Mouse (Mus musculus) testis, adult 2 months (tissue): ENCODE measurements around the gene Gm10188. TPM values are rescaled to one million over a fixed set of nuclear protein-coding genes. Genes with fewer than 3 reads are reported as not detected.

ENCODE experiments used
- H3K27ac ChIP-seq: fragments of 200-500 bp; 2 replicates; pipeline ENCODE4 v1.5.1; 2012; ENCODE audit warnings: low read depth, low read length; ENCODE audit not compliant: control insufficient read depth, insufficient read depth
- H3K27me3 ChIP-seq: fragments of 200-500 bp; 2 replicates; pipeline ENCODE4 v1.6.1; 2012; ENCODE audit warnings: mild to moderate bottlenecking, low read length, moderate library complexity; ENCODE audit not compliant: control insufficient read depth, insufficient read depth
- H3K36me3 ChIP-seq: fragments of 200-500 bp; 2 replicates; pipeline ENCODE4 v1.6.1; 2012; ENCODE audit warnings: mild to moderate bottlenecking, low read length; ENCODE audit not compliant: control insufficient read depth, insufficient read depth
- H3K4me1 ChIP-seq: fragments of 200-500 bp; 2 replicates; pipeline ENCODE4 v1.6.1; 2012; ENCODE audit warnings: low read length; ENCODE audit not compliant: control insufficient read depth, insufficient read depth
- H3K4me3 ChIP-seq: fragments of 200-500 bp; 2 replicates; pipeline ENCODE4 v1.5.1; 2012; ENCODE audit warnings: low read depth, mild to moderate bottlenecking, low read length, moderate library complexity, mixed read lengths; ENCODE audit not compliant: control insufficient read depth
- CTCF ChIP-seq: fragments of 200-500 bp; IDR thresholded peaks from 2 replicates; pipeline ENCODE4 v1.5.1; 2012; ENCODE audit warnings: low read depth, mild to moderate bottlenecking, inconsistent platforms, low read length, moderate library complexity; ENCODE audit not compliant: control insufficient read depth, insufficient read depth, insufficient replicate concordance
- POLR2A ChIP-seq: fragments of 200-500 bp; IDR thresholded peaks from 2 replicates; pipeline ENCODE4 v1.6.1; 2012; ENCODE audit warnings: low read depth, mild to moderate bottlenecking, inconsistent platforms, low read length, moderate library complexity; ENCODE audit not compliant: control insufficient read depth
- polyA plus RNA-seq: library from polyadenylated mRNA; depleted of rRNA; stranded (reverse); fragments of >200 nt; gene quantifications from 2 replicates; pipeline ENCODE4 v1.2.3, GENCODE M21; 2012

The Gm10188 gene
- polyA plus RNA-seq, 1 experiment: 4.0 TPM

GRCm38 (mm10) chr1:132222166-132222565, 7.4 kb downstream of the Gm10188 start:
- H3K27me3 ChIP-seq: no peaks in the 10 kb centered on the region
- H3K36me3 ChIP-seq: no peaks in the 10 kb centered on the region
- H3K4me1 ChIP-seq: no peaks in the 10 kb centered on the region; the same call in 1 of the 2 replicates
- H3K4me3 ChIP-seq: no peak overlapping the region
- no peak overlapping the region for H3K27ac ChIP-seq
- TF ChIP-seq POLR2A (no peak), CTCF (no peak)

- no peak overlapping the region for H3K27ac ChIP-seq
- TF ChIP-seq CTCF: no peak
- no peak for TF ChIP-seq POLR2A
- H3K27me3 ChIP-seq: no peaks in the 10 kb centered on the region
- no peaks in the 10 kb centered on the region for H3K36me3 ChIP-seq
- no peak overlapping the region for H3K4me3 ChIP-seq
- no peaks in the 10 kb centered on the region; the same call in 1 of the 2 replicates for H3K4me1 ChIP-seq
Observed at GRCm38 (mm10) chr1:132221627-132222026, 7.9 kb downstream of the Gm10188 start.

GRCm38 (mm10) chr1:132216276-132216675, 13.3 kb downstream of the Gm10188 start:
- TF ChIP-seq POLR2A (no peak), CTCF (no peak)
- no peaks in the 10 kb centered on the region for H3K36me3 ChIP-seq
- no peak overlapping the region for H3K27ac ChIP-seq
- no peak overlapping the region for H3K4me3 ChIP-seq
- no peaks in the 10 kb centered on the region for H3K27me3 ChIP-seq
- peaks cover 15% of the 10 kb centered on the region for H3K4me1 ChIP-seq

GRCm38 (mm10) chr1:132213076-132213475, 16.5 kb downstream of the Gm10188 start:
- Histone ChIP-seq H3K27ac (peak overlapping the region; percentile 34; the same call in 1 of the 2 replicates), H3K27me3 (no peaks in the 10 kb centered on the region), H3K4me3 (peak overlapping the region; percentile 81), H3K4me1 (peaks cover 18% of the 10 kb centered on the region), H3K36me3 (no peaks in the 10 kb centered on the region)
- TF ChIP-seq CTCF (no peak), POLR2A (no peak)

GRCm38 (mm10) chr1:132212218-132212617, 17.3 kb downstream of the Gm10188 start:
- no peaks in the 10 kb centered on the region for H3K27me3 ChIP-seq
- H3K4me3 ChIP-seq: peak overlapping the region; percentile 81
- peak overlapping the region; percentile 77 for H3K27ac ChIP-seq
- peaks cover 18% of the 10 kb centered on the region for H3K4me1 ChIP-seq
- TF ChIP-seq CTCF (peak; percentile 86), POLR2A (peak; percentile 21; the same call in 1 of the 2 replicates)
- H3K36me3 ChIP-seq: no peaks in the 10 kb centered on the region

GRCm38 (mm10) chr1:132211672-132212071, 17.9 kb downstream of the Gm10188 start:
- H3K27me3 ChIP-seq: no peaks in the 10 kb centered on the region
- H3K4me3 ChIP-seq: peak overlapping the region; percentile 81
- TF ChIP-seq POLR2A: no peak
- no peak for TF ChIP-seq CTCF
- no peaks in the 10 kb centered on the region for H3K36me3 ChIP-seq
- H3K27ac ChIP-seq: peak overlapping the region; percentile 77
- H3K4me1 ChIP-seq: peaks cover 18% of the 10 kb centered on the region

- Histone ChIP-seq H3K36me3 (no peaks in the 10 kb centered on the region), H3K27ac (no peak overlapping the region; the same call in 1 of the 2 replicates), H3K4me1 (peaks cover 18% of the 10 kb centered on the region), H3K4me3 (peak overlapping the region; percentile 81), H3K27me3 (no peaks in the 10 kb centered on the region)
- no peak for TF ChIP-seq POLR2A
- peak; percentile 55; the same call in 1 of the 2 replicates for TF ChIP-seq CTCF
Observed at GRCm38 (mm10) chr1:132210922-132211321, 18.6 kb downstream of the Gm10188 start.
